Mouse (Mus musculus): ENCODE data around the gene Hebp1.

Hebp1 gene

DNA sequence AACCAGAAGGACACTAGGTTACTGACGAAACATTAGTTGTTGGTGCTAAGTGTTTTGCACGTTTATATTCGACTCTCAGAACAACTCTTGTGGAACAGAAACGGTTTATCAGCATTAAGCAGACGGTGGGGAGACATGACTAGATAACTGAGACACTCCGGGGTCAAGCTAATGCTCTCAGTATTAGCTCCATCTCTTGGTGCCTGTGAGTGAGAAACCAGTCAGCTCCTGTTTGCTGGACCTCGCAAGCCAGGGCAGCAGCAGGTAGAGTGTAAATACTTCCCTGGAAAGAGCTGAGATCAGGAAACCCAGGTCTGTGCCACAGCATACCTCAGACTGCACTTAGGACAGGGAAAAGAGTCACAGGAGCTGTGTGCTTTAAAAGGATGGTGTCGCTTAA lies 1.1 kb downstream of the Hebp1 start:
- no peak for DNase-seq (ENCODE audit: low spot score)

- no peak for DNase-seq (ENCODE audit: low spot score)
Observed at GRCm38 (mm10) chr6:135194907-135195306, 2.9 kb downstream of the Hebp1 start.

DNA sequence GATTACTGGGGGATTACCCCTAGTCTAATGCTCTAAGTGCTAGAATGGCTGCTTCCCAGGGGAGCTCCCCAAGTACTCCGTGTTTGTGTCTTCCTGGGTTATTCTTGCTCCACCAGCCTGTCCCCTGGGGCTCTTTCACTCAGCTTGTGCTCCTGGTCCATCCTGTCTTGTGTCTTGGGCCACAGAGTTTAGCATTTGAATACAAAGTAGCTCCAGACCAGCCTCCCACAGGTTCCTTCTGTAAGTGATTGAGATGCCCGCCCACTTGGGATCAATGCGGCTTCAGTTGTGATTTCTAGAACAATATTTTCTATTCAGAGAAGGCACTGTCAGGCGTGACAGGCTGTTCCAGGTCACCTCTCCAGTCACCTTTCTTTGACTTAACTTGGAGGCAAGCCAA lies 4.1 kb downstream of the Hebp1 start:
- DNase-seq (ENCODE audit: low spot score) = no peak

- no peak for DNase-seq (ENCODE audit: low spot score)
Observed at GRCm38 (mm10) chr6:135192993-135193392, 4.8 kb downstream of the Hebp1 start.

DNA sequence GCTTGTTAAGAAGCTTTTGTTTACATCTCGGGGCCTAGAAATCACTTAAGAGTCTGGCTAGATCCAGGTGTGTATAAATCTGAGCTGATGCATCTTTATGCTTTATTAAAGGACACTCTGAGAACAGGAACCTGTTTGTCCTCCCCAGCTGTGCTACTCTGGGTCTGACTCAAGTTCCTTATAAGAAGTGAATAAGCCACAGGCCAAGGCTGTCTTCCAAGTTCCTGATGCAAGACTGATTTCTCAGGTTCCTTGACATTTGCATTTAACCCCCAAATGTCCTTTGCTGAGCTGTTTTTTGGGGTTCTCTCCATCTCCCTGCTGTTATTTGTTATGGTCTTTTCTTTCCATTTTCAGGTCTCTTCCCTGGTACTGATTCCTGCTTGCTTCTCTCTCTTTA lies 5.9 kb downstream of the Hebp1 start:
- DNase-seq (ENCODE audit: low spot score) = no peak

GRCm38 (mm10) chr6:135190122-135190521 lies 7.7 kb downstream of the Hebp1 start:
- DNase-seq (ENCODE audit: low spot score) = no peak

GRCm38 (mm10) chr6:135188629-135189028 lies 9.2 kb downstream of the Hebp1 start:
- DNase-seq (ENCODE audit: low spot score) = peak; percentile 62

- peak; percentile 23 for DNase-seq (ENCODE audit: low spot score)
Observed at GRCm38 (mm10) chr6:135187076-135187917, 10.5 kb downstream of the Hebp1 start.

DNA sequence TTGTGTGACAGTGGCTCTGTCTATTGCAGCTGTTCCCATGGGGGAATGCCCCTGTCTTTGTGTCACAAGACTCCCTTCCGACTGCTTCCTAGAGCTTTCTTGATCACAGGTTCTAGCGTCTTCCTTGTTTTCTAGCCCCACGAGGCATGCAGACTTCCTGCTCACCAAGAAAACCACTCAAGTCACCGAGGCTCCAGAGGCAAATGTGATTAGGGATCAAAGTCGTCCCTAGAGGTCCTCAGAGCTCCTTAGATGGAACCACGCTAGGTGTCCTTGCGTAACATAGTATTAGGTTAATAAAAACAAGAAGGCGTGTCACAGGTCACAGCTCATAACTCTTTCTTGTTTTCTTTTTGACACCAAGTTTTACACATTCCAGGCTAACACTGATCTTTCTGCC lies 13.9 kb downstream of the Hebp1 start:
- no peak for DNase-seq (ENCODE audit: low spot score)

- DNase-seq (ENCODE audit: low spot score) = no peak
Observed at GRCm38 (mm10) chr6:135182925-135183324, 14.9 kb downstream of the Hebp1 start.

GRCm38 (mm10) chr6:135178599-135178998 lies 19.2 kb downstream of the Hebp1 start:
- DNase-seq (ENCODE audit: low spot score) = no peak

GRCm38 (mm10) chr6:135177271-135177670 lies 20.6 kb downstream of the Hebp1 start:
- DNase-seq (ENCODE audit: low spot score) = no peak

GRCm38 (mm10) chr6:135175014-135175413 lies 22.8 kb downstream of the Hebp1 start:
- peak; percentile 26 for DNase-seq (ENCODE audit: low spot score)

DNA sequence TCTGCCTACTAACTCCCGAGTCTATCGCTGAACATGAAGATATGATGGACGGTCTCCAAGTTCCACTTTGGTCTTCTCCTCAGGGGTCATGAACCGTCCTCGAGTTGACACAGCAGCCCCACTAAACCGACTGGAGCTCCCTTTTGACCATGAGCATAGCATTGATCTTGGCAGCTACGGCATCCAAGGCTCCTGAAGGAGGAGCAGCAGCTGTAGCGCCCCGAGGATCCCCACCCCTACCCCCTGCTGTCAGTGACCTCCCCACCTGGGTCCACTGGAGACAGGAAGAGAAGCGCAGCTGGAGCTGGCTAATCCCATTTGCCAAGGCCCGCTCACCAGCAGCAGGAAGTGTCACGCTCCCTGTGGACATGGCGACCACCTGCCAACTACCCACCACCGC lies 26.1 kb downstream of the Hebp1 start:
- DNase-seq (ENCODE audit: low spot score) = no peak

DNA sequence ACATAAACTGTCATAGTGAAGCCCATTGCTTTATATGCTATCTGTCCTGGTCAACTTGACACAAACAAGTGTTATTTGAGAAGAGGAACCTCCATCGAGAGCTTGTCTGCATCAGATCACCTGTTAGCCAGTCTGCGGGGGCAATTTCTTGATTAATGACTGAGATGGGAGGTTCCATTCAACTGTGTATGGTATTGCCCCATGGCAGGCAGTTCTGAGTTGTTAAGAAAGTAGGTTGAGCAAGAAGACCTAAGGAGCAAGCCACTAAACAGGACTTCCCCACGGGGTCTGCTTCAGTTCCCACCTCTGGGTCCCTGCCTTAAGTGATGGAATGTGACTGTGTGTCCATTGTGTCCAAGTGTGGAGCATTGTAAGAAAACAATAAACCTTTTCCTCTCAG lies 28.6 kb downstream of the Hebp1 start:
- no peak for DNase-seq (ENCODE audit: low spot score)

GRCm38 (mm10) chr6:135168471-135168870 lies 29.4 kb downstream of the Hebp1 start:
- no peak for DNase-seq (ENCODE audit: low spot score)

- peak; percentile 82 for DNase-seq (ENCODE audit: low spot score)
Observed at GRCm38 (mm10) chr6:135167380-135168311, 30.2 kb downstream of the Hebp1 start.

DNA sequence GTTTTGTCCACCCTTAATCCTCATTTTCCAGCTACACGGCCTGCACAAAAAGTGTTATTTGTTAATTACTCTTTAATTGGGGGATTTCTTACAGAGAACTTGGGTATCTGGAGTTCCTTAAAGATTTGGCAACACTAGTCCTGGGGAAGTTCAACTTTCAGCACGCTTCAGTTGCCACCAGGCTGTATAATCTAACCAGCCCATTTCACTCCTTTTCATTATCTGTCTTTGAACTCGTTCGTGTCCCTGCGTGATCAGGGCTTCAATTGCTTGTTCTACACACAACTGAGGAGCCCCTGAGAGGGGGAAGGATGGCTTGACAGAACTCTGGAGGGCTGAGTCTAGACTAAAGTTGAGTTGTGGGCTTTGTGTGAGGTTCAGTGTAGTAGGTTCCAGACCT lies 31.1 kb downstream of the Hebp1 start:
- DNase-seq (ENCODE audit: low spot score) = no peak

- no peak for DNase-seq (ENCODE audit: low spot score)
Observed at GRCm38 (mm10) chr6:135166262-135166661, 31.6 kb downstream of the Hebp1 start.

GRCm38 (mm10) chr6:135165706-135166105 lies 32.1 kb downstream of the Hebp1 start:
- DNase-seq (ENCODE audit: low spot score) = no peak

GRCm38 (mm10) chr6:135165191-135165590 lies 32.6 kb downstream of the Hebp1 start:
- DNase-seq (ENCODE audit: low spot score) = no peak

DNA sequence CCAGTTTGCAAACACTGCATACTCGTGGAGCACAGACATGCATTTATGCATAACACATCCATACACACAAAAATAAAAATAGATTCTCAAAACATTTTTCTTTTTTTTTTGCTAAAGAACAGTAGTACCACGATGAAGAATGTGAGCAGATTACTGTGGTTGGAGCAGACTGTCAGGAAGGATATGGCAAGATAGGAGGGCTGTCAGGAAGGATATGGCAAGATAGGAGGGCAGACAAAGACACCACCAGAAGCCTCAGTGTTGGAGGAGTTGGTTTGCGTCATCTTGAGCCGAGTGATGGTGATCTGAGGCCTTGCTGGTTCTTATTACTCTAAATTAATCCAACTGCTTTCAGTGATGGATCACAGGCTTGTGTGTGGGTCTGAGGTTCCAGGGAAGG lies 35.0 kb downstream of the Hebp1 start:
- peak; percentile 47 for DNase-seq (ENCODE audit: low spot score)

DNA sequence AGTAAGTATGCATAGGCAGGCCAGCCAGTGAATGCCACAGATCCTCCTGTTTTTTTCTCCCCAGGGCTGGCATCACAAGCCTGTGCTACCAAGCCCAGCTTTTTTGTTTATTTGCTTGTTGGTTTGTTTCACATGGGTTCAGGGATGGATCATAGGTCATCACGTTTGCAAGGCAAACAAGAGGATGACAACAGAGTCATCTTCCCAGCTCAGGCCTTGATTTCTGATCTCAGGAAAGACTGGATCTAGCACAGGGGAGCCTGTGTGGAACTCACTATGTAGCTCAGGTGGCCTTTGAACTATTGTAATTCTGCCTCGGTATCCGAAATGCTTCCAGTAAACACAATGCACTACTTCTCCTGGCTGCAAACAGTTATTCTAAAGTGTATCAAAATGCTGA lies 35.5 kb downstream of the Hebp1 start:
- DNase-seq (ENCODE audit: low spot score) = no peak
